Mouse (Mus musculus): Measurements from ENCODE around the gene Smc2. TPM values are rescaled to one million over a fixed set of nuclear protein-coding genes. Genes with fewer than 3 reads are reported as not detected.

Gene Smc2
- polyA plus RNA-seq (2014; fragmentation: Illumina TruSeq; extraction: RNeasy Lipid Tissue Mini Kit (QIAGEN cat#74804); ENCODE audit: insufficient read depth, low read depth, low replicate concordance), result 2.2 TPM

DNA sequence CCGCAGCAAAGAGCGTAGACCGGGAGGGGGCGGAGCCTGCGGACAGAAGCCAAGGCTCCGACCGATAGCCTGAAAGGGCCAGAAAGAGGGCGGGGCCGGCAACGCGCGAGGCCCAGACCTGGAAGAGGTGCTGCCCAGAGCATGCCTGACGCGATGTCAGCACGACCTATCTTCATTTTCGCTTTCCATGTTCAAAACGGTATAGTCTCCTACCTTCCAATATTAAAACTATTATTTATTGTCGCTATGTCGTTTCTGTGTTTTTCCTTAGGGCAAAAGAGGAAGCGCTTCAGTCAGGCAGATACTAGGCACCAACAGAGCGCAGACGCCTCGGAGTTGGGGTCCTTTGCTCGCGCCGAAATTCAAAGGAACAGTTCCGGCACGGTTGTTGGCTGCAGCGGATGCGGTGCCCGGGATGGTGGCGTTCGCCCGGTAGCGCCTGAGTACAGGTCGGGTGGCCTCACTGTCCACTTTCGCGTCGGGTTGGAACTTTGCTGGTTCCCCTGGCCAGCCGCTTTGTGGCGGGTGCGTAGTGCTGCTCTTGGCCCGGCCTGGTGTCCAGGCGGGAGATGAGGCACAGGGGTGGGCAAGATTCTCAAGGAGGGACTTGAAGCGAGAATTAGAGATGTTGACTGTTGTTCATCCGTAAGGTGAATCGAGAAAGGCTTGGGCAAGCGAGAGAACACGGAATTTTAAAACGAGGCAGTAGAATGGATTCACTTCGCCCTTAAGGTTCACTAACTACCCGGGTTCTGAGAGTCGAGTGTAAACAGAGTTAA, at the start of gene Smc2:
Smc2 (plus strand) TSS at position 358 of the 779 bp plus-strand sequence.

DNA sequence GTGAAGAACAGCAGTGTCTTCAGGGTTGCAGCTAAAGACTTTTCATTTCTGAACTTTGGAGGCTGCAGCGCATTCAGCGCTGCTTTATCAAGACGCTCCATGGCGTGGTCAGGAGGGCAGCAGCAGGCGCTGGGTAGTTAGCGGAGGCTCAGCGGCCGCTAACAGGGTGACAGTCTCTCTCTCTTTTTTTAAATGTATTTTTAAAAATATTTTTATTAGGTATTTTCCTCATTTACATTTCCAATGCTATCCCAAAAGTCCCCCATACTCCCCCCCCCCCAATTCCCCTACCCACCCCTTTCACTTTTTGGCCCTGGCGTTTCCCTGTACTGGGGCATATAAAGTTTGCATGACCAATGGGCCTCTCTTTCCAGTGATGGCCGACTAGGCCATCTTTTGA, 58.1 kb downstream of the Smc2 start, which contains the start of gene Vma21-ps:
Vma21-ps (minus strand) TSS at position 101 of the 400 bp plus-strand sequence.

Other genes starting within 250 kb of the Smc2 start
- gene Vma21-ps, start 58.0 kb downstream of the Smc2 start, polyA plus RNA-seq (2014; fragmentation: Illumina TruSeq; extraction: RNeasy Lipid Tissue Mini Kit (QIAGEN cat#74804); ENCODE audit: insufficient read depth, low read depth, low replicate concordance), result 1.7 TPM
- gene Toporsl, start 157.0 kb downstream of the Smc2 start, polyA plus RNA-seq (2014; fragmentation: Illumina TruSeq; extraction: RNeasy Lipid Tissue Mini Kit (QIAGEN cat#74804); ENCODE audit: insufficient read depth, low read depth, low replicate concordance), result not detected

Data from lung, adult 10 weeks (tissue).